Mouse (Mus musculus) 3134 (cell line): ENCODE results near the gene Ankrd28.
A peak's percentile ranks its signal among the peaks of the same experiment; 100 is the strongest.

ENCODE experiments used
- DNase-seq: peaks from one replicate; pipeline ENCODE4 v3.0.0-alpha.2; 2011; ENCODE audit warnings: low spot score; ENCODE audit not compliant: insufficient read length; ENCODE audit errors: extremely low read depth

Gene Ankrd28

DNA sequence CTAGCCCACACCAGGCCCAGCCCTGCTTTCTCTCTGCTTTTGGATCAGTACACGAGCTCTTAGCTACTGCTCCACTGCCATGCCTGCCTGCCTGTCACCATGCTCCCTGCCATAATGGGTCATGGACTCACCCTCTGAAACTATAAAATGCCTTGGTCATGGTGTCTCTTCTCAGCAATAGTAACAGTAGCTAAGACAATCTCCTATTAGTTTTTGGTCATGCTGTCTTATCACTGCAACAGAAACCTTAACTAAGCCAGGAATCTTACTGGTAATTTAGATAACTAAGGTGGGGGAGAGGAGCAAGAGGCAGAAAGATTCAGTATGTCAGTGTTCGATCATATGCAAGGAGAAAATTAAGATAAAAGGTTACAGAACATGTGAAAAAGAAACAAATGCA, 112.1 kb downstream of the Ankrd28 start:
- no peak for DNase-seq

GRCm38 (mm10) chr14:31717360-31717759, 113.1 kb downstream of the Ankrd28 start:
- DNase-seq, result no peak

DNA sequence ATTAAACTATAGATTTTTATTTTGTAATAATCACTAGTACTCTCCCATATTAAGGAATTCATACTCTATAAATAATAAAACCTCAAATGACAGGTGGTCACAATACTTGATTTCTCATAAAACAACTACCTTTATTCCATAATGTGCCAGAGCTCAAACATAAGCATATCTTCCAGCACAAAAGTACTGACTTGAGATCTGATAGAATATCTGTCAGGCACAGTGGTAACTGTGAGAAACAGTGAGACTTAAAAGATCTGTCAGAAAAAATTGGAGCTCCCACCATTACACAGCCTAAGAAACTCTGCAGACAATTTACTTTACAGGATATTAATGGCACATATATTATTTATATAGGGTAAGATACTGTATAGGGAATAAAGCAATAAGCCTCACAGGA, 114.8 kb downstream of the Ankrd28 start:
- DNase-seq, result no peak

DNA sequence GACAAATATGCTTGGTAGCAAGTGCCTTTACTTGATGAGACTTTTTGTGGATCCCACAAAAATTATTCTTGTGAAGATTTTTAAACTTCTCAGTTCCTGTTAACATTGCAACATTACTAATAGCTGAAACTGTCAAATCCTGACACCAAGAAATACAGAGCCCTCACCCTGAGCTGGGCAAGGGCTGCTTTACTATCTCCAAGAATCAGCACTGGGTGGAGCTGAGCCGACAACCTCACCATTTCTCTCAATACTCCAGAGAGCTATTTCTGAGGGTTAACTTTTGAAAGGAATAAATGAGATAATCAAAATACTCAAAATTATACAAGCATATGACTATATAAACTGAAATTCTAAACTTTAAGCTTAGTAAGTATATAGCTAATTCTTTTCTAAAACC, 121.1 kb downstream of the Ankrd28 start:
- DNase-seq, result no peak

DNA sequence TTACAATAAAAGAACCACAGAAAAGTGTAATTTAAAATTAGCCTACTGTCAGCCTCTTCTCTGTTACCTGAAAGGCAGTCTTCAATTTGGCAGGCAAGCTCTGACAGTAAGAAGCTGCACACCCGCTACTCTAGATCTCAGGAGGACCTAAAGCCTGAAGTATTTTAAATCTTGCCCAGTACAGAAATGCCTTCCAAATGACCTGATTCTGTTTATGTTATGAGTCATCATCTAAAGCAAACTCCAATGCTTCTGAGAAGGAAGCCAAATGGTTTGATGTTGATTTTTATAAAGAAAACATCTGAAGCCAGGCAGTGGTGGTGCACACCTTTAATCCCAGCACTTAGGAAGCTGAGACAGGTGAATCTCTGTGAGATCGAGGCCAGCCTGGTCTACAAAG, 130.1 kb downstream of the Ankrd28 start:
- peak; percentile 10 for DNase-seq

DNA sequence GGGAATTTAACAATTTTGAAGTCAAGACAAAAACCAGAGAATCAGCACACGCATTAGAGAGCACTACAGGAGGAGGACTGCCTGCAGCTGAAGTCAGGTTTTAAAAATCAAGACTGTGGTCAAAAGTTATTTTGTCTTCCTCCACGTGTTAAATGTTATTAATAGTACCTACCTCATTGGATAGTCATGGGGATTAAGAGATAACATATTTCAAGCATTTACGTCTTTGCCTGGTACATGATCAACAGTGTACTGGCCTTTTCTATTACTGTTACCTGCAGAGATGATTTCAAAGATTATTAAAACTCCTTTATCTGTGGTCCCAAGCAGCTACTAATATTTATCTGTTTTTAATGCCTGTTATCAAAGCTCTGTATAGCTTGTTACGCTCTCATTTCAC, 132.7 kb downstream of the Ankrd28 start:
- no peak for DNase-seq

DNA sequence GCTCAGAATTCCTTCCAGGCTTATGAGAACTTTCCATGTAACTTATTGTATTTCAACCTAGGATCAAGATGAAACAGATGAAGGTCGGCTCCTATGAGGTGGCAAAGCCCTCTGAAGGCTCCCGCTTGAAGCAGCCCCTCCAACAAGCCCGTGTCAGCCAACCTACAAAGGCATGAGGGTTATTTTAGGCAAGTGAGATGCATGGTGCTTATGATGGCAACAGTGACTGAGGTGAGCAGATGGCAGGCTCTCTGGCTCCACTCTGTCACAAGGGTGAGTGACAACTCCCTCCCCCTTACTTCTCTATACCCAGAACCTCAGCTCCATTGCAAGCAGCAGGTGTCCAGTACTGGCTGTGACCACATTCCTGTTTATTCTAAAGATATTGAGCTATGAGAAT, 133.1 kb downstream of the Ankrd28 start:
- DNase-seq, result no peak

- no peak for DNase-seq
Observed at GRCm38 (mm10) chr14:31696985-31697303, 133.5 kb downstream of the Ankrd28 start.

DNA sequence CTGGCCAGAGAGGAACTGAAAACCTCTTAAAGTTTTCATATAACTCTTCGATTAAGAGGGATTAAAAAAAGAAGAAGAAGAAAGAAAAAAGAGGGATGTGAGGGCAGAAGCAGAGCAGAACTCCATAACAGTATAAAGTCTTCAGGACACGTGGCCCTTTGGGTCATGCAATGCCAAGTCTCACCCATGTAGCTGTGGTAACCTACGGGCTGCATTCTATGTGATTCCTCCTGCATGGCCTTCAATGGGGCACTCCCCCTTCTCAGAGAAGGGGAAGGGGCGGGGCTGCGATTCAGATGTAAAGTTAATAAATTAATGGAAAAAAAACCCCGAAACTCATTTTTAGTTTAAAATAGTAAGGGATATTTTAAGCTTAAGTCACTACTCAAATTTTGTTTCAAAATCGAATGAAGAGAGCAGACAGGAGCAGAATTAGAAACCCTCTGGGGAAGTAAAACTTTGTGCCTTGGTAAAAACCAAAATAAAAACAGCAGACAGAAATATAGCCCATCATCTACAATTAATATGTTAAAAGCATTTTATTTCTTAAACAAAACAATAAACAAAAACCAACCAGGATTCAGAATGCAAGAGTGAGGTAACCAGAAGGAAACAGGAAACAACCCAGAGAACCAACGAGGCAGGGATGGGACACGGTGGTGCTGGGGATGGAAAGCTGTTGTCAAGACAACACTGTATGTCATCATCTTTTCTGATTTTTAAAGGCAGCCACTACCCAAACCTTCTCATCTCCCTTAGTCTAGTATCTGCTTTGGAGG, 134.1 kb downstream of the Ankrd28 start:
- no peak for DNase-seq

- no peak for DNase-seq
Observed at GRCm38 (mm10) chr14:31692536-31692935, 137.9 kb downstream of the Ankrd28 start.

- no peak for DNase-seq
Observed at GRCm38 (mm10) chr14:31686231-31686630, 144.2 kb downstream of the Ankrd28 start.

DNA sequence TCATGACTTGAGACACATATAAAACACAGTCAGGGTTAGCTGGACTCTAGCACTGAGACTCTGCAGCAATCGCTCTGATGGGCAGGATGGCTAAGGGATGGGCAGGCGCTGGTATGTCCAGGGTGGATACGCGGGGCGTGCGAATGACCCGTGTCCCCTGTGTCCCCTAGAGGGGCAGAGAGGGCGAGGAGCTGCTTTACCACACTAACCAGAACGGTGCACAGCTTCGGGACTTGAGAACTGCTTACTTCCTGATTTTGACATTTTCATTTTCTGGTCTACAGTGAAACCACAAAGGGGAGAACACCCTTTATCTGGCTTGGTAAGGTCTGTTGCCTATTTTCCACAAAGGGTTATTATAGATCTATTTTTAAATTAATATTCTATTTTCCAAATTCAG, 144.8 kb downstream of the Ankrd28 start:
- DNase-seq, result no peak

GRCm38 (mm10) chr14:31684343-31685040, 146.0 kb downstream of the Ankrd28 start:
- no peak for DNase-seq

DNA sequence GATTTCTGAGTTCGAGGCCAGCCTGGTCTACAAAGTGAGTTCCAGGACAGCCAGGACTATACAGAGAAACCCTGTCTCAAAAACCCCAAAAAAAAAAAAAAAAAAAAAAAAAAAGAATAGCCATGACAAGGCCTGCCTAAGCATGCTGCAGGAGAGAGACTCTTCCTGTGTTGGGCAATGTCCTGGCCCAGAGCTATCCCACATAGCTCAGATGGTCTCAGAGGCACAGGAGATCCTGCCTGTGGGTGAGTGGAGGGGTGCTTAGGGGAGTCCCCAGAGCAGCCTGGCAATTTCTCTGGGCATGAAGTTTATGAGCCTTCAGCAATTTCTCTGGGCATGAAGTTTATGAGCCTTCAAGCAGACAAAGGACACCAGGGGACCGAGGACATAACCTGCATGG, 146.8 kb downstream of the Ankrd28 start:
- no peak for DNase-seq

DNA sequence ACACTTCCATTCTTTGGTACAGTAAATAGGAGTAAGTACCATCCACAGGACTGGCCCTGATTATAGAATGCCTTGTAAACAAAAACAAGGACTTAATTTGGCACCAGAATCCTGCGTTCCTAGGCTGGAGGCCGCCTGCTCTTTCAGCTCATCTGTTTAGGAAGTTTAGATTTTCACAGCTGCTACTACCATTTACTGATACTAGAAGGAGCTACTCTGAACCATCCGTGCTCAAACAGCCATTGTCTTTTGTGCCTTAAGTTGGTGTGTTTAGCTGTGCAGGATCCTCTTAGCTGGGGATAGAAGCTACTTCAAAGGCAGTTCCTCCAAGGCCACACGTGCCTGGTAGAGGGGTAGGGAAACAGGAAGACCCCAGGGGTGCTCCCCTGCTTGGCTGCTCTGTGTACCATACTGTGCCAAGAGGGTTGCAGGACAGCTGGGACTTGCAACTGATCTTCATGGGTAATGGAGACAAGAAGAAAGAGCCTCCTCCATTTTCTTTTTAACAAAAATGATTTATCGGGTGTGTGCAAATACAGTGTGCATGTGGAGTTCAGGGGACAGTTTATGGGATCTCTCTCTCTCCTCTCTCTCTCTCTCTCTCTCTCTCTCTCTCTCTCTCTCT, 148.4 kb downstream of the Ankrd28 start:
- DNase-seq, result no peak

DNA sequence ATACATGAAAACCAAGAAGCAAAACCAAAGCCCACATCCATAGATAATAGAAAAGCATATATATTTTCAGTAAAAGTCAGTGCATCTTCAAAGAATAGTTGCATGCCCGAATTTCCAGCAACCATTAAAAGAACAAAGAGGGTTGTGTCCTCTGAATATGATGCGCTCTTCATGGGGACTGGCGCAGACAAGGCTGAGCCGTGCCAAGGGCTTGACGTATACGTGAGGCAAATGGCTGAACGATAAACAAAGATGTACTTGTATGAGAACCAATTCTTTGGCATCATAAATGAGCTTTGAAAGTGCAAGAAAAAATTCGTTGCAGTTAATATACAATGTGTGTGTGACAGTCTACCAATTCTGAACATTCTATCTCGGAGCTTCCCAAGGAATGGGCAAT, 149.2 kb downstream of the Ankrd28 start:
- DNase-seq, result no peak

DNA sequence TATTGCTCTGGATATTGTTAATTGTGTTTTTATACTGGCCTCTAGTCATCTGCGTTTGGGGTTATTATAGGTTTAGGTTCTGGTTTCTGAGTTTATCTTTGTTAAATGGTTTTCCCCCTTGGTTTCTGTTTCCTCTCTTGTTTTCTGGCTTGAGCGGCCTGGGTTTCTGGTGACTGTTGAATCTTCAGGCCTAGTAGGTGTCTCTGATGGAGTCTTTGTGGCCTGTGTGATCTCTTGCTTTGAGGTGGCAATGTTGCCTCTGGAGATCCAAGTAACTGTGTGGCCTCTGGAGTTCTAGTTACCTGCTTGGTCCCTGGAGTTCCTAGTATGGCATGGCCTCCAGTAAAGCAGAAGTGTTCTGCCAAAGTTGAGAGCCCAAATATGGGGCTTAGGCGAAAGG, 149.8 kb downstream of the Ankrd28 start:
- DNase-seq, result no peak

- peak; percentile 59 for DNase-seq
Observed at GRCm38 (mm10) chr14:31671635-31672320, 158.7 kb downstream of the Ankrd28 start.

DNA sequence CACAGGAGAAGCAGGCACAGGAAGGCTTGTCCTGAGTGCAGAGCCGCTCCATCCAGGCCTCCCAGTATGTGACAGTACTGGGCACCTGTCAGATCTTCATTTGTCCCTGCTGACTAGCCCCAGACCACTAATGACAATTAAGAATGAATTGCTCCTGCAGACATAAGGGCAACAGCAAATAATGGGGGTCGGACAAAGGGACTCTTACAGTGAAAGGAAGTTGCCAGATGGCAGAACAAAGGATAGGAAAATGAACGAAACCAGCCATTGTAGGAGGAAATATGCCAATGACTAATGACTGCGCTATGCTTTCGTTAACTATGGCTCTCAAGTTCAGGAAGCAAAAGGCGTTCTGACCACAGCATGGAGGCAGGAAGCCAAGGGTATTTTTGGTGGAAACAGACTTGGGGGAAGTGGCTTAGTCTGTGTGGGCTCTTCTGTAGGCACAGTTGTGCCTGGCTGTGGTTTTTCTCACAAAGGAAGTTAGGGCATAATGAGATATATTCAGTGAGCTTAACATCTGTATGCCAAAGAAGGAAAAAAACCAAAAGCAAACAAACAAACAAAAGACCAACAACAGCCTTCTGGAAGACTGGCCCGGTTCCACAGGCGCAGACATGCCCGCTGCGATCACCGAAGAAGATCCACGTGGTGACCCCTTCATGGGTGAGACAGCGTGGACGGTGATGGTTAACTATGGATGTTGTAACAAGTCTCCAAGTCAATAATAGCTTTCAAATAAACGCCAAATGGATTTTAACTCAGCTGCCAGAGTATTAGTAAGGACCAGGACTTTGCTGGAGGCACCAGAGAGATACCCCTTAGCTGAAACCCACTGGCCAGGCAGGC, 160.6 kb downstream of the Ankrd28 start:
- peak; percentile 80 for DNase-seq

DNA sequence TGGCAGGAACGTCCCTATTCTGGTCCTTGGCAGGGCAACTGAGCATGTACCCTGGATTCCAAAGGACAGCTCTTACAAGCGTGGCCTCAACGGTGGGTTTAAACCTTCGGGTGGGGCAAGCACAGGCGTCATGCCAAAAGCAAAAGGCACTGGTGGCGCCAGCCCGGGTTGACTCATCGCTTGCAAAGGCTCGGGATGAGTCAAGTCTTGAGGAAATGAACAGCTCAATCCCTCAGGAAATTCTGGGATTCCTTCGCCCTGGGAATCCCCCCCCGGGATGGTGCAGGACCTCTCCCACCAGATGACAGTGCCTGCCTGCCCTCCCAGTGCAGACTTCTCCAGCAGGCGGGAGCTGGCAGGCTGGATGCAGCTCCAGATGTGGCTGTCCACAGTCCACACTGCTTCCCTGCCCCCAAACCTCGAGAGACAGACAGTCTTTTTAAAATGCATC, 161.3 kb downstream of the Ankrd28 start:
- peak; percentile 94 for DNase-seq
